Mouse (Mus musculus): ENCODE data around the gene Qsox1. TPM values are rescaled to one million over a fixed set of nuclear protein-coding genes. Genes with fewer than 3 reads are reported as not detected.

Gene Qsox1
- polyA plus RNA-seq, 1 experiment from 2014 or later, result 26.2 TPM

- Histone ChIP-seq H3K36me3 (no peaks in the 10 kb centered on the region), H3K9ac (no peak overlapping the region), H3K9me3 (replicated peaks) (no peaks in the 10 kb centered on the region), H3K4me3 (no peak overlapping the region), H3K27ac (no peak overlapping the region), H3K4me2 (no peak overlapping the region), H3K4me1 (no peaks in the 10 kb centered on the region), H3K27me3 (replicated peaks) (peaks cover 27% of the 10 kb centered on the region)
- WGBS (ENCODE audit: insufficient replicate concordance), result 70% methylated on average over 7 of the region's 7 CpGs
- ATAC-seq, result no peak
Observed at GRCm38 (mm10) chr1:155757621-155758020, 55.1 kb downstream of the Qsox1 start.

DNA sequence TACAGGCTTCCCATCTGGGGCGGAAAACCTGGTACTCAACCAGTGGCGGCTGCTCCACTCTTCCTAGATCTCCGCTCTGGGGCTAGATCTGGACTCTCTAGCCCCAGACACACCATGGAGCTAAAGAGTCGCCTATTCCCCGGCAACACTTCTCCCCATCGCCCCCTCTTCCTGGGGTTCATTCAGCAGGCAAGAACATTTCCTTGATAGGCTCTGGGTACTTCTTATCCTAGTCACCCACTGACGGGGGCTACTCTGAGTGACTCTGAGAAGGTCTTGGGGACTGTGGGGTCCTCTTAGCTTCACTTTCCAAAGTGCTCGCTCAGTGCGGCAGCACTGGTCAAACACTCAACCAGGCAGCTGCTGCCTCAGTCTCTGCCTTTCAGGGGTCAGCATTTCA, 59.3 kb downstream of the Qsox1 start:
- ATAC-seq, result no peak
- peaks cover 64% of the 10 kb centered on the region for H3K27me3 ChIP-seq (replicated peaks)

GRCm38 (mm10) chr1:155751484-155752255, 61.0 kb downstream of the Qsox1 start, which contains the start of gene Lhx4:
Gene Lhx4, minus strand, starts transcription at chr1:155751684.
- Histone ChIP-seq H3K4me2 (no peak within 1 kb of the TSS), H3K36me3 (no peaks in the 10 kb centered on the region), H3K4me3 (no peak within 1 kb of the TSS), H3K9me3 (replicated peaks) (no peaks in the 10 kb centered on the region), H3K9ac (no peak within 1 kb of the TSS), H3K27ac (no peak within 1 kb of the TSS), H3K27me3 (replicated peaks) (peaks cover 82% of the 10 kb centered on the region), H3K4me1 (no peaks in the 10 kb centered on the region)
- no peak for ATAC-seq
- 44% methylated on average over 6 of the region's 6 CpGs for WGBS (ENCODE audit: insufficient replicate concordance)

More for the DNA sequence above, 59.3 kb downstream of the Qsox1 start:
- Histone ChIP-seq H3K36me3 (no peaks in the 10 kb centered on the region), H3K9ac (no peak overlapping the region), H3K4me3 (no peak overlapping the region), H3K27ac (no peak overlapping the region), H3K4me1 (no peaks in the 10 kb centered on the region), H3K4me2 (no peak overlapping the region), H3K9me3 (replicated peaks) (no peaks in the 10 kb centered on the region)
- 57% methylated on average over 9 of the region's 9 CpGs for WGBS (ENCODE audit: insufficient replicate concordance)

GRCm38 (mm10) chr1:155750517-155751178, 62.0 kb downstream of the Qsox1 start:
- Histone ChIP-seq H3K4me2 (no peak overlapping the region), H3K27me3 (replicated peaks) (peaks cover 92% of the 10 kb centered on the region), H3K4me3 (no peak overlapping the region), H3K4me1 (no peaks in the 10 kb centered on the region), H3K9me3 (replicated peaks) (no peaks in the 10 kb centered on the region), H3K36me3 (no peaks in the 10 kb centered on the region), H3K27ac (no peak overlapping the region), H3K9ac (no peak overlapping the region)
- 29% methylated on average over 11 of the region's 11 CpGs for WGBS (ENCODE audit: insufficient replicate concordance)
- ATAC-seq, result no peak

- Histone ChIP-seq H3K9me3 (replicated peaks) (no peaks in the 10 kb centered on the region), H3K36me3 (no peaks in the 10 kb centered on the region), H3K4me1 (peaks cover 5% of the 10 kb centered on the region), H3K9ac (no peak overlapping the region), H3K4me3 (no peak overlapping the region), H3K4me2 (no peak overlapping the region), H3K27ac (no peak overlapping the region), H3K27me3 (replicated peaks) (peaks cover 89% of the 10 kb centered on the region)
- 57% methylated on average over 5 of the region's 5 CpGs for WGBS (ENCODE audit: insufficient replicate concordance)
- no peak for ATAC-seq
Observed at GRCm38 (mm10) chr1:155747911-155748310, 64.8 kb downstream of the Qsox1 start.

- Histone ChIP-seq H3K4me3 (no peak overlapping the region), H3K9ac (no peak overlapping the region), H3K4me1 (peaks cover 14% of the 10 kb centered on the region), H3K4me2 (no peak overlapping the region), H3K27me3 (replicated peaks) (peaks cover 89% of the 10 kb centered on the region), H3K9me3 (replicated peaks) (no peaks in the 10 kb centered on the region), H3K36me3 (no peaks in the 10 kb centered on the region), H3K27ac (no peak overlapping the region)
- 15% methylated on average over 8 of the region's 8 CpGs for WGBS (ENCODE audit: insufficient replicate concordance)
- ATAC-seq, result no peak
Observed at GRCm38 (mm10) chr1:155747011-155747410, 65.7 kb downstream of the Qsox1 start.

DNA sequence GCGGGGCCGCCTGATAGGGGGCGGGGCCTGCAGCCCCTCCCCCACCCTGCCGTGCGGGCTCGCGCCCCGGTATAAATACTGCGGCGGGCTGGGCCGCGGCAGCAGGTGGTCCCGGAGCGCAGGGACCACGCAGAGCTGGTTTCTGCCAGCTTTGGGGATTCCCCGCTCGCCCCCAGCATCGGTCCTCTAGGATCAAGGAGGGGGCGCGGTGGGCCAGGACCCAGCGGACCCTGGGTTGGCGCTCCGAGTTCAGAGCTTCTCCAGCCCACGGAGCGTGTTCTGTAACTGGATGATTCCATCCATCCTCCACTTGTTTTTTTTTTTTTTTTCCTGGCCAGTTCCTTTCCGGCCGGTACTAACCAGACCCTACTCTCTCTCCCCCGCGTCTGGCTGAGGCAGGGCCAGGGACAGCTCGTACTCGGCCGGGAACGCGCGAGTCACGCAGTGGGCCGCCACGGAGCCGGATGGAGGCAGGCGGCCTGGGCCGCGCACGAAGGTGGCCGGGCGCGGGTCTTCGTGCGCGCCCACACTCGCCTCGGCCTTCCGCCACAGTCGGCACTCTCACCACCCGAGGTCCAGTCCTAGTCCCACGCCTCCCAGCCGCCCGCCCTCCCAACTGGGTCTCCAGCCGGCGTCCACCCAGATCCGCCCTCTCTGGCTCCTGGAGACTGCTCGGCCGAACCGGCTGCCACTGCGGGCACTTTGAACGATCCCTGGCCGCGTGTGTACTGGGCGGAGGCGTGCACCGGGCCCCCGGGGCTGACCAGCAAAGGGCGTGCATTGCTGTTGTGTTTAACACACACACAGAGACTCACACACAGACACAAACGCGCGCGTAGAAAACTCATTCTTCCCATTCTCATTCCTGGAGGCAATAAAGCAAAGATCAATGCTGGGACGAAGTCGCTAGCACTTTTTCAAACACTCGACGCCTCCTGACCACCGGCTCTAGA, 70.0 kb downstream of the Qsox1 start:
- peaks cover 89% of the 10 kb centered on the region for H3K27me3 ChIP-seq (replicated peaks)
- no peak overlapping the region for H3K9ac ChIP-seq
- H3K9me3 ChIP-seq (replicated peaks), result no peaks in the 10 kb centered on the region
- no peak overlapping the region for H3K27ac ChIP-seq
- peak overlapping the region; percentile 57 for H3K4me3 ChIP-seq
- WGBS (ENCODE audit: insufficient replicate concordance), result 1% methylated on average over 81 of the region's 81 CpGs
- H3K4me2 ChIP-seq, result peak overlapping the region; percentile 81
- ATAC-seq, result no peak; the same call in 1 of the 2 replicates
- H3K4me1 ChIP-seq, result peaks cover 18% of the 10 kb centered on the region
- H3K36me3 ChIP-seq, result no peaks in the 10 kb centered on the region

GRCm38 (mm10) chr1:155741988-155742387, 70.7 kb downstream of the Qsox1 start:
- ATAC-seq, result 0 out of 2 replicates have a peak, but pooled peaks have one; percentile 47

GRCm38 (mm10) chr1:155741378-155741945, 71.2 kb downstream of the Qsox1 start:
- no peaks in the 10 kb centered on the region for H3K36me3 ChIP-seq
- ATAC-seq, result no peak
- peaks cover 25% of the 10 kb centered on the region for H3K4me1 ChIP-seq
- under 1% methylated on average over 34 of the region's 34 CpGs for WGBS (ENCODE audit: insufficient replicate concordance)
- peaks cover 89% of the 10 kb centered on the region for H3K27me3 ChIP-seq (replicated peaks)
- H3K4me2 ChIP-seq, result peak overlapping the region; percentile 81
- H3K27ac ChIP-seq, result no peak overlapping the region
- H3K4me3 ChIP-seq, result peak overlapping the region; percentile 57
- no peak overlapping the region for H3K9ac ChIP-seq
- H3K9me3 ChIP-seq (replicated peaks), result no peaks in the 10 kb centered on the region

More at GRCm38 (mm10) chr1:155741988-155742387, 70.7 kb downstream of the Qsox1 start:
- Histone ChIP-seq H3K27me3 (replicated peaks) (peaks cover 89% of the 10 kb centered on the region), H3K9me3 (replicated peaks) (no peaks in the 10 kb centered on the region), H3K4me2 (peak overlapping the region; percentile 81), H3K9ac (no peak overlapping the region), H3K4me1 (peaks cover 25% of the 10 kb centered on the region), H3K27ac (no peak overlapping the region), H3K4me3 (peak overlapping the region; percentile 57), H3K36me3 (no peaks in the 10 kb centered on the region)
- WGBS (ENCODE audit: insufficient replicate concordance), result under 1% methylated on average over 26 of the region's 26 CpGs

DNA sequence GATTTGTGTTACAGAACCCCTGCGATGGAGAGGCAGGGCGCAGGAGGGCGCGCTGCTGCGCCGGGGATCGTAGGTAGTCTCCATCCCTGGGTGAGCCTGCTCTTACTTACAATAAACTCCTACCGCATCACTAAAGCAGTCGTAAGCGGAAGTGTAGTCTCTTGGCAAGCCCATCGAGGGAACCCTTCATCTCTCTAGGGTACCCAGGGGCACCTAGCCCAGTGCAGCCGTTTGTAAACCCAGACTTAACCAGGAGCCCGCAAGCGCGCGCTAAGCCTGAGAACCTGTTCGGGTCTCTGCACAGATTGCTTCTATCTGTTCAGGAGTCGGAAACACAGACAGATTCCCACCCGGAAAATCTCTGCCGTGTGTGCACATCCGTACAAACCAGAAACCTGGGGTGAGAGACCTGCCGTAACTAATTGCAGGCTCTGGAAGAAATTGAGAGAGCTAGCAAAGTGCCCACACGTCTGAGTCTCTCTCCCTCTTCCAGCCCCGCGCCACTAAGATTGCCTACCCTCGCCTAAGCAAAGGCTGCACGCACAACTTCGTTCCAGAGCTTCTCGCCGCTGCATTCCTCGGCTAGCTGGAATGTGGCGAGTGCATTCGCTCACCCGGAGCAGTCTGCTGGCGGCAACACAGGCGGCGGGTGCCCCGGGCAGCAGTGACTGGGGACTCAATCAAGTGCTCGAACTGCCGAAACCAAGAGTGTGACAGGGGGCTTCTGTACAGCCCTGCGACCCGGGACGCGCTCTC, 71.9 kb downstream of the Qsox1 start:
- no peaks in the 10 kb centered on the region for H3K36me3 ChIP-seq
- H3K4me1 ChIP-seq, result peaks cover 25% of the 10 kb centered on the region
- WGBS (ENCODE audit: insufficient replicate concordance), result 1% methylated on average over 44 of the region's 44 CpGs
- no peak overlapping the region for H3K27ac ChIP-seq
- peaks cover 89% of the 10 kb centered on the region for H3K27me3 ChIP-seq (replicated peaks)
- no peaks in the 10 kb centered on the region for H3K9me3 ChIP-seq (replicated peaks)
- no peak for ATAC-seq
- peak overlapping the region; percentile 16; the same call in 1 of the 2 replicates for H3K4me3 ChIP-seq
- no peak overlapping the region for H3K9ac ChIP-seq
- peak overlapping the region; percentile 81 for H3K4me2 ChIP-seq
